Mouse (Mus musculus) kidney, postnatal 0 days (tissue): Measurements from ENCODE around the gene Igsf21. TPM values are rescaled to one million over a fixed set of nuclear protein-coding genes. Genes with fewer than 3 reads are reported as not detected.
A peak's percentile ranks its signal among the peaks of the same experiment; 100 is the strongest.

Experiments
- ATAC-seq: fragments of 200-750 bp; cut with Nextera tagmentation; replicated peaks from 2 replicates; pipeline ENCODE4 v1.8.0; 2017; ENCODE audit warnings: low read depth, moderate number of reproducible peaks, moderate TSS enrichment, moderate library complexity; ENCODE audit not compliant: low FRiP score
- DNase-seq: peaks from one replicate; pipeline ENCODE4 v3.0.0-alpha.2; 2016; ENCODE audit warnings: low spot score
- H3K27ac ChIP-seq: fragments of 300-500 bp; sonication (generic); 2 replicates; pipeline ENCODE4 v1.5.1; 2014; ENCODE audit warnings: mild to moderate bottlenecking
- H3K27me3 ChIP-seq: fragments of 300-500 bp; sonication (generic); 2 replicates; pipeline ENCODE4 v1.6.1; 2014; ENCODE audit warnings: low read length, mixed read lengths; ENCODE audit not compliant: insufficient read depth
- H3K36me3 ChIP-seq: fragments of 300-500 bp; sonication (generic); 2 replicates; pipeline ENCODE4 v1.6.1; 2014; ENCODE audit warnings: low read length, mixed read lengths; ENCODE audit not compliant: insufficient read depth
- H3K4me1 ChIP-seq: fragments of 300-500 bp; sonication (generic); replicated peaks from 2 replicates; pipeline ENCODE4 v1.6.1; 2014; ENCODE audit warnings: antibody characterized with exemption, low read length, mixed read lengths; ENCODE audit not compliant: insufficient read depth
- H3K4me2 ChIP-seq: fragments of 300-500 bp; sonication (generic); 2 replicates; pipeline ENCODE4 v1.6.1; 2014; ENCODE audit warnings: mild to moderate bottlenecking, low read length, moderate library complexity, mixed read lengths
- H3K4me3 ChIP-seq: fragments of 300-500 bp; sonication (generic); replicated peaks from 2 replicates; pipeline ENCODE4 v1.5.1; 2014; ENCODE audit warnings: low read depth, low read length
- H3K9ac ChIP-seq: fragments of 300-500 bp; sonication (generic); 2 replicates; pipeline ENCODE4 v1.6.1; 2014; ENCODE audit warnings: low read depth, low read length
- H3K9me3 ChIP-seq: fragments of 300-500 bp; sonication (generic); replicated peaks from 2 replicates; pipeline ENCODE4 v1.6.1; 2016; ENCODE audit warnings: low read length, inconsistent platforms, mixed read lengths
- CTCF ChIP-seq: IDR thresholded peaks from 2 replicates; pipeline ENCODE4 v1.5.1; 2016; ENCODE audit warnings: antibody characterized with exemption, low read depth, mild to moderate bottlenecking, moderate library complexity
- WGBS: fragments of 180-500 bp; shearing (Covaris S2); extraction: QIAGEN DNeasy Blood & Tissue Kit; methylation state at CpG from one replicate; pipeline ENCODE4 v1.1.7; 2014; 5-methylcytosine and 5-hydroxymethylcytosine counted together
- polyA plus RNA-seq: library from polyadenylated mRNA; unstranded; fragments of >200 nt; fragmentation: Nextera tagmentation; extraction: Ambion mirVana; gene quantifications from 2 replicates; pipeline ENCODE4 v1.2.1, GENCODE M21; 2015

Gene Igsf21
- polyA plus RNA-seq, 1 experiment from 2014 or later: 1.3 TPM

DNA sequence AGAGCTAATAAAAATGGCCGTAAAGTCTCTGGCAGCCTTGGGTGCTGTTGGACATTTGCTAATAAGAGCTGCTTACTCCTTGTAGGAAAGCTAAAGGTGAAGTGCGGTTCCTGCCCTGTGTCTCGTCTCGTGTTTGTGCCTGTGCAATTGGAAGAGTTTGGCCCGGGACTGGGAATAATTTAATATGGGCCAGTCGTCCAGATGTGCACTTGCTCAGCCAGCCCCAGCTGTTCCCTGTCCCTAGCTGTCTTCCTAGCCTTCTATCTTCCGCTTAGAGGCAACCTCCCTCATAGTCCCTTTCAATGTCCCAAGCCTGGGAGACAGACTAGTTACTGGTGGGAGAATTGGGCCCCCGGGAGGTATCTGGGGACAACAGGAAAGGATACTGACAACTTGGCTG, 169.0 kb downstream of the Igsf21 start:
- DNase-seq: no peak
- no peak for TF ChIP-seq CTCF
- H3K4me2 ChIP-seq: no peak overlapping the region

DNA sequence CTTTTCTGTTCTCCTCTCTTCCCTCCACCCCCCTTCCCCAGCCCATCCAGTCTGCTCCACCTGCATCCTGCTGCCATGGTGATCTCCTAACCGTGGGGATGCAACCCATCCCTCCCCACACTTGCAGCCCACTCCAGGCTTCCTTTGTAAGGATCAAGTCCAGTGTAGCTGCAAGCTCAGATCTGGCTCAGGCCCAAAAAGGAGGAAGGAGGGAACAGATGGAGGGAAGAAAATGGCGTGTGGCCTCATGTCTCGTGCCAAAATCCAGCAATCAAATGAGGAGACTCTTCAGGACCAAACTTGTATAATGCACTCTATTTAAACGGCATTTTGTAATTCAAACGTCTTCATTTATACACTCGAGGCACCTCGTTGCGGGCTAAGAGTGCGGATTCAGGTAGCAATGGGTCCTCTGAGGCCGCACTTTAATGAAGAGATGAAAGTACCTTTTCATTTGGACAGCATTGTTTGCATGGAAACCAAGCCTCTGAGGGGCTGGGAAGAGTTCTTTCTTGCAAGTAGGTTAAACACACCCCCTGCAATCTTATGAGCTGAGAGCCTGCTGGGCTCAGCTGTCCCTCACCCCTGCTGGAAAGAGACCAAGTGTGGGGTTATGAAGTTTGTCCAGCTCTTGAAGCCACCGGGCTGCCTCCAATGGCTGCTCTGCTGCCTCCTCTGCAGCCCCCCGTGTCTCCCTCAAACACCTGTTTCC, 169.6 kb downstream of the Igsf21 start:
- TF ChIP-seq CTCF: no peak
- no peaks in the 10 kb centered on the region; the same call in 1 of the 2 replicates for H3K27me3 ChIP-seq
- ATAC-seq: no peak
- no peak overlapping the region for H3K4me3 ChIP-seq
- H3K4me2 ChIP-seq: no peak overlapping the region
- H3K27ac ChIP-seq: no peak overlapping the region
- no peak for DNase-seq
- 63% methylated on average over 12 of the region's 12 CpGs for WGBS
- H3K9me3 ChIP-seq: no peaks in the 10 kb centered on the region
- no peaks in the 10 kb centered on the region for H3K36me3 ChIP-seq
- no peak overlapping the region for H3K9ac ChIP-seq
- H3K4me1 ChIP-seq: no peaks in the 10 kb centered on the region

More for the DNA sequence above, 169.0 kb downstream of the Igsf21 start:
- no peaks in the 10 kb centered on the region for H3K9me3 ChIP-seq
- no peak for ATAC-seq
- no peak overlapping the region for H3K4me3 ChIP-seq
- H3K36me3 ChIP-seq: no peaks in the 10 kb centered on the region
- H3K4me1 ChIP-seq: no peaks in the 10 kb centered on the region
- H3K27me3 ChIP-seq: no peaks in the 10 kb centered on the region; the same call in 1 of the 2 replicates
- H3K9ac ChIP-seq: no peak overlapping the region
- H3K27ac ChIP-seq: no peak overlapping the region
- 42% methylated on average over 8 of the region's 8 CpGs for WGBS

DNA sequence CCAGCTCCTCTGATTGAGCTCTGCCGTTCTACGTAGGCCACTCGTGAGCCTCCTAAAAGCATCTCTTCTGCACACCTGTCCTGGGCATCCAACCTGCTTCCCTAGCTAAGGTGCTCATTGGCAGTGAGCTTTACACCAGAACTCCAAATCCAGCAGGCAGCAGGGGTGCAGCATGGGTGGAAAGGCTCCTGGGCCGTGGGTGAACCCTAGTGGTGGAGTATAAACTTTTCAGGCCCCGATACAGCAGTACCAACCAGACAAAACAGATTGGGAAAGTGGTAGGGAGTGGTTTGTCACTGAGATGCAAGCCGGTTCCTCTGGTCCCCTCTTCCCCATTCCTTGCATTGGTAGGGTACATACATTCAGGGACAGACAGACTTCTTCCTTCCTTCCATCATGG, 170.2 kb downstream of the Igsf21 start:
- H3K4me3 ChIP-seq: no peak overlapping the region
- no peaks in the 10 kb centered on the region; the same call in 1 of the 2 replicates for H3K27me3 ChIP-seq
- H3K9ac ChIP-seq: no peak overlapping the region
- H3K36me3 ChIP-seq: no peaks in the 10 kb centered on the region
- no peak for DNase-seq
- no peaks in the 10 kb centered on the region for H3K4me1 ChIP-seq
- H3K4me2 ChIP-seq: no peak overlapping the region
- TF ChIP-seq CTCF: peak; percentile 33; the same call in 1 of the 2 replicates
- H3K27ac ChIP-seq: no peak overlapping the region
- WGBS: 68% methylated on average over 6 of the region's 6 CpGs
- no peaks in the 10 kb centered on the region for H3K9me3 ChIP-seq
- ATAC-seq: no peak

DNA sequence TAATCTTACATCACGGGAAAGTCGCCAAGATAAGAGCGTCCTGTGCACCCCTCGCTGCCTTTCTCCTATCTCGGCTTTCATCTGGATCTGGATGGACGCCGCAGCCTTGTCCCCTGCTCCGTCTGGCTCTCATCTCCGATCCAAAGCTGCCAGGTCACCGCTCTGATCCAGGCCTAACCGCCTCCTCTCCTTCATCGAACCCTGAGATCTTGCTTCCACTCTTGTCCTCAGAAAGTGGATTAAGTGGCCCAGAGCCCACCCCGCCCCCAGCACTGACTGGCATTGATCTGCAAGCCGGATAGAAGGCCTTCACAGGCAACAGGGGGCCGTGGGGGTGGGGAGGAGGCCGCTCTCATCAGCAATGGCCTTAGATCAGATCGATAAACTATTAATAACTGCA, 175.5 kb downstream of the Igsf21 start:
- H3K4me3 ChIP-seq: no peak overlapping the region
- H3K4me2 ChIP-seq: no peak overlapping the region
- ATAC-seq (no peak), DNase-seq (no peak)
- H3K4me1 ChIP-seq: no peaks in the 10 kb centered on the region
- 32% methylated on average over 17 of the region's 17 CpGs for WGBS
- no peak overlapping the region for H3K9ac ChIP-seq
- TF ChIP-seq CTCF: no peak
- no peaks in the 10 kb centered on the region for H3K27me3 ChIP-seq
- H3K27ac ChIP-seq: no peak overlapping the region
- no peaks in the 10 kb centered on the region for H3K36me3 ChIP-seq
- H3K9me3 ChIP-seq: no peaks in the 10 kb centered on the region

DNA sequence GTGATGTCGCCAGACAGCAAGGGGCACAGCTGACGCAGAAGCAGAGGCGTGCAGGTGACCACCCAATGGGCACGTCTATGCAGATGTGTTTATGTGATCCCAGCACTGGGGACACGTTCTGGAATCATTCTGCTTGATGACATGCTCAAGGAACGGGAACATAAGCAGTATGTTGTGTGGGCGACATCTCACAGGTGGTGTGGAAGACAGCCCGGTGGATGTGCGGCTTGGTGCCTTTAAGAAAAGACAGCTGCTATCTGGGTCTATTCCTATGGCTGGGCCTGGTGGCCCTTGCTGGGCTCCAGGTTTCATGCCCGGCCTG, 176.3 kb downstream of the Igsf21 start:
- ATAC-seq (no peak), DNase-seq (no peak)
- no peak for TF ChIP-seq CTCF
- no peak overlapping the region for H3K4me3 ChIP-seq
- H3K9ac ChIP-seq: no peak overlapping the region
- whole genome bisulfite sequencing: 30% methylated on average over 10 of the region's 10 CpGs
- no peaks in the 10 kb centered on the region for H3K27me3 ChIP-seq
- no peaks in the 10 kb centered on the region for H3K36me3 ChIP-seq
- H3K4me1 ChIP-seq: no peaks in the 10 kb centered on the region
- no peak overlapping the region for H3K4me2 ChIP-seq
- H3K27ac ChIP-seq: no peak overlapping the region
- no peaks in the 10 kb centered on the region for H3K9me3 ChIP-seq

DNA sequence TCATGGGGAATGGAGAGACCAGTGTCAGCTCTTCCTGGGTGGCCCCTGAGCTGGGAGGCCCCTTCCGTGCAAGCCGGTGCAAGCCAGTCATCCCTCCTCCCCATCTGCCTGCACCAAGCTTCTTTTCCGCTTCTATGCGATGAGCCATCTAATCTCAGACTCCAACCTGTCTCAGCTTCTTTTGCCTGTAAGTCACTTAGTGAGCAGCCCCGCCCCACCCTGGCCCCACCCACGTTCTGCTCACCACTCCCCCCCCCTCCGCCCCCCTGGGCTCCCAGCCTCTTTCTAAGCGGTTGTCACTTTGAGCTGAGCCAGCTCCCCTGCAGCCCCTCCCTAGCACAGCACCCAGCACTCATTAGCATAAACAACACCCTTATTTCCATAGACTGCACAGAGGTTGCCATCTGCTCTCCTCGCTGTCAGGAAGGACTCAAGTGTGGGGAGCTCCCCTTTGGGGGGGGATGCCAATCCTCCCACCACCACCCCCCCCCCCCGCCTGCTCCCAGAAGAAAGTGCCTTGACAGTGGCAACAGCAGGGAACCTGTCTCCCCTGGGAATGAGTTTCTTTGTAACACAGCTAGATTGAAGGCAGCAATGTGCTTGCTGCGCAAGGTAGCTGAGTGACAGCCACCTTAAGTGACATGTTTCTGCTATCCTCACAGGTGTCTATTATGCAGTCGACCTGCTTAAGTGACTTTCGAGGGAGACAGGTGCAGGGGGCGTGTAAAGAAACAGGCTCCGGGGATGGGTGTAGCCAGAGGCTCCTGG, 176.8 kb downstream of the Igsf21 start:
- H3K27me3 ChIP-seq: no peaks in the 10 kb centered on the region
- peak; percentile 6 for DNase-seq
- H3K36me3 ChIP-seq: no peaks in the 10 kb centered on the region
- no peak overlapping the region for H3K4me3 ChIP-seq
- H3K9ac ChIP-seq: no peak overlapping the region
- H3K9me3 ChIP-seq: no peaks in the 10 kb centered on the region
- H3K4me2 ChIP-seq: no peak overlapping the region
- no peak for TF ChIP-seq CTCF
- H3K4me1 ChIP-seq: no peaks in the 10 kb centered on the region
- no peak overlapping the region for H3K27ac ChIP-seq
- WGBS: 10% methylated on average over 15 of the region's 15 CpGs
- ATAC-seq: no peak
